Mouse (Mus musculus): ENCODE measurements around the gene Prkag1. TPM values are rescaled to one million over a fixed set of nuclear protein-coding genes. Genes with fewer than 3 reads are reported as not detected.

Prkag1 gene
- polyA plus RNA-seq, 1 experiment from 2014 or later: 72.1 TPM

DNA sequence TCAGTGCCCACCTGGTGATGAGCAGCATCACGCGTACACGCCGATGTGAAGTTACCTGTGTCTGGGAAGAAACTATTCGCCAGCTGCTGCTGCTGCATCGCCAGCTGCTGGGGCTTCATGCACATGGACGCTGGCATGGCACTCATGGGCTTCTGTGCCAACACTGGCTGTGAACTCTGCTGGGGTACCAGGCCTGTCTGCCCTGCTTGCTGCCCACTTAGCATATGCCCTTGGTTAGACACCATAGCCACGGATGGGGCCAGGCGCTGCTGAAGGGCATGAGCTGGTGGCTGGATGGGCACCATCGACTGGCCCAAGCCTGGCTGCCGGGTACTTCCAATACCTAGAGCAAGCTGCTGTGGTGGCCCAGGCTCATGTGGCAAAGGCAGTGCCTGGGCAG lies 17.8 kb upstream of the Prkag1 start:
- Histone ChIP-seq H3K4me2 (no peak overlapping the region), H3K9me3 (replicated peaks; ENCODE audit: control insufficient read depth, low read length) (no peaks in the 10 kb centered on the region), H3K4me1 (ENCODE audit: control insufficient read depth, insufficient read depth, low read length) (no peaks in the 10 kb centered on the region), H3K9ac (ENCODE audit: low read depth, low read length) (no peak overlapping the region; the same call in 1 of the 2 replicates), H3K27me3 (ENCODE audit: control insufficient read depth, insufficient read depth, low read length) (no peaks in the 10 kb centered on the region), H3K36me3 (ENCODE audit: control insufficient read depth, insufficient read depth, low read length) (peaks cover 86% of the 10 kb centered on the region), H3K27ac (ENCODE audit: low read depth, low read length) (no peak overlapping the region), H3K4me3 (ENCODE audit: low read depth, low read length) (no peak overlapping the region)
- ATAC-seq (replicated peaks; ENCODE audit: insufficient number of reproducible peaks, low FRiP score, low TSS enrichment): no peak
- WGBS (ENCODE audit: insufficient replicate concordance): 94% methylated on average over 11 of the region's 11 CpGs

DNA sequence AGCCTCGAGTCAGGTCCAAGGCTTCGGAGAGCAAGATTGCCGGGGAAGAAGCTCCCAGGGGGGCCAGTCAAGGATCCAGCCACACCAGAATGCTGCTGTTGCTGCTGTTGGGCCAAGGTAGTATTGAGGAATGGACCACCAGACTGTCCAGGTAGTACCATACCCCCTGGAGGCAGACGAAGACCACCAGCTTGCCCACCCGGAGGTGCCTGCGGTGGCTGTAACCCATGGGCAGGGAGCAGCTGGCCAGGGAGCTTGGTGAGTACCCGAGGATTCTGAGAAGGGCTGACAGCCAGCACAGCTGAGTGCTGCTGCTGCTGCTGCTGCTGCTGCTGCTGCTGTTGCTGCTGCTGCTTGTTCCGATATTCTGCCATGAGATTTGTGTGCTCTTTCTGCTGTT lies 14.8 kb upstream of the Prkag1 start:
- WGBS (ENCODE audit: insufficient replicate concordance): 86% methylated on average over 8 of the region's 8 CpGs

DNA sequence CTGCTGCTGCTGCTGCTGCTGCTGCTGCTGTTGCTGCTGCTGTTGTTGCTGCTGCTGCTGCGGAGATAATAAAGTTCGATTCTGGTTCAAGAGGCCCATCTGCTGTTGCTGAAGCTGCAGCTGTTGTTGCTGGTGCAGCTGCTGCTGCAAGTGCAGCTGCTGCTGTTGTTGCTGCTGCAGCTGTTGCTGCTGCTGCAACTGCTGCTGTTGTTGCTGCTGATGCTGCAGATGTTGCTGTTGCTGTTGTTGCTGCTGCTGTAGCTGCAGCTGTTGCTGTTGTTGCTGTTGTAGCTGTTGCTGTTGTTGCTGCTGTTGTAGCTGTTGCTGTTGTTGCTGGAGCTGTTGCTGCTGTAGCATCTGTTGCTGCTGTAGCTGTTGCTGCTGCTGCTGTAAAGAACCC lies 13.8 kb upstream of the Prkag1 start:
- no peak overlapping the region for H3K27ac ChIP-seq (ENCODE audit: low read depth, low read length)
- H3K4me3 ChIP-seq (ENCODE audit: low read depth, low read length): no peak overlapping the region
- no peaks in the 10 kb centered on the region for H3K9me3 ChIP-seq (replicated peaks; ENCODE audit: control insufficient read depth, low read length)
- H3K4me1 ChIP-seq (ENCODE audit: control insufficient read depth, insufficient read depth, low read length): no peaks in the 10 kb centered on the region
- no peak overlapping the region for H3K4me2 ChIP-seq
- WGBS (ENCODE audit: insufficient replicate concordance): 91% methylated on average over 2 of the region's 2 CpGs
- peaks cover 80% of the 10 kb centered on the region for H3K36me3 ChIP-seq (ENCODE audit: control insufficient read depth, insufficient read depth, low read length)
- H3K27me3 ChIP-seq (ENCODE audit: control insufficient read depth, insufficient read depth, low read length): no peaks in the 10 kb centered on the region
- ATAC-seq (replicated peaks; ENCODE audit: insufficient number of reproducible peaks, low FRiP score, low TSS enrichment): no peak
- no peak overlapping the region for H3K9ac ChIP-seq (ENCODE audit: low read depth, low read length)

More for the DNA sequence above, 14.8 kb upstream of the Prkag1 start:
- H3K4me3 ChIP-seq (ENCODE audit: low read depth, low read length): no peak overlapping the region
- no peak for ATAC-seq (replicated peaks; ENCODE audit: insufficient number of reproducible peaks, low FRiP score, low TSS enrichment)
- no peaks in the 10 kb centered on the region for H3K9me3 ChIP-seq (replicated peaks; ENCODE audit: control insufficient read depth, low read length)
- no peak overlapping the region for H3K4me2 ChIP-seq
- H3K4me1 ChIP-seq (ENCODE audit: control insufficient read depth, insufficient read depth, low read length): no peaks in the 10 kb centered on the region
- no peak overlapping the region for H3K27ac ChIP-seq (ENCODE audit: low read depth, low read length)
- no peaks in the 10 kb centered on the region for H3K27me3 ChIP-seq (ENCODE audit: control insufficient read depth, insufficient read depth, low read length)
- no peak overlapping the region for H3K9ac ChIP-seq (ENCODE audit: low read depth, low read length)
- H3K36me3 ChIP-seq (ENCODE audit: control insufficient read depth, insufficient read depth, low read length): peaks cover 79% of the 10 kb centered on the region

DNA sequence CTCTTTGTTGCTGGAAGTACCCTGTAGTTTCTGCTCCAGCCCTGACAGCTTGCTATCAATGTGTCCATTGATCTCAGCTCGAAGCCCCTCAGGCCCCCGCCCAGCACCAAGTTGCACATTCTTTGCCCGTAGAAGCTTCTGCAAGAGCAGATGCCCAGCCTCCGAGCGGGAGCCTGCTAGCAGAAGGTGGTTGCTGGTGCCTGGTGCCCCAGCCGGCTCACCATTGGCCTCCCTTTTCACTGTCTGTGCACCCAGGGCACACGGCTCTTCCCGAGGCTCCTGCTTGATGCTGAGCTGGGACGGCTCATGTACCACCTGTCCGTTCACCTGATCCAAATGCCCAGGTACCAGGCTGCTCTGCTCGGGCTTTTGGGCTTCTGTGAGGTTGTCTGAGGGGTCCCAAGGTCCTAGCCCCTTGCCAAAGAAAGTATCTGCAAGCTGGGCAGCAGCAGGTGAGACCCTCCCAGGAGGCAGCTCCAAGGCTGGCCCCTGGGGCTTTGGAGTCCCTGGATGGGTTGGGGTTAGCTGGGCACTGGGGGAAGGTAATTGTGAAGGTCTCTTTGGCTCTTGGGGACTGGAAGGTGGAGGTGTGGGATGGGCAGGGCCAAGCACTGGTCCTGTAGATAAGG lies 12.4 kb upstream of the Prkag1 start:
- Histone ChIP-seq H3K27me3 (ENCODE audit: control insufficient read depth, insufficient read depth, low read length) (no peaks in the 10 kb centered on the region), H3K4me1 (ENCODE audit: control insufficient read depth, insufficient read depth, low read length) (no peaks in the 10 kb centered on the region), H3K4me2 (no peak overlapping the region), H3K9ac (ENCODE audit: low read depth, low read length) (no peak overlapping the region), H3K36me3 (ENCODE audit: control insufficient read depth, insufficient read depth, low read length) (peaks cover 76% of the 10 kb centered on the region), H3K9me3 (replicated peaks; ENCODE audit: control insufficient read depth, low read length) (no peaks in the 10 kb centered on the region), H3K27ac (ENCODE audit: low read depth, low read length) (no peak overlapping the region), H3K4me3 (ENCODE audit: low read depth, low read length) (no peak overlapping the region)
- WGBS (ENCODE audit: insufficient replicate concordance): 91% methylated on average over 11 of the region's 11 CpGs
- ATAC-seq (replicated peaks; ENCODE audit: insufficient number of reproducible peaks, low FRiP score, low TSS enrichment): no peak

DNA sequence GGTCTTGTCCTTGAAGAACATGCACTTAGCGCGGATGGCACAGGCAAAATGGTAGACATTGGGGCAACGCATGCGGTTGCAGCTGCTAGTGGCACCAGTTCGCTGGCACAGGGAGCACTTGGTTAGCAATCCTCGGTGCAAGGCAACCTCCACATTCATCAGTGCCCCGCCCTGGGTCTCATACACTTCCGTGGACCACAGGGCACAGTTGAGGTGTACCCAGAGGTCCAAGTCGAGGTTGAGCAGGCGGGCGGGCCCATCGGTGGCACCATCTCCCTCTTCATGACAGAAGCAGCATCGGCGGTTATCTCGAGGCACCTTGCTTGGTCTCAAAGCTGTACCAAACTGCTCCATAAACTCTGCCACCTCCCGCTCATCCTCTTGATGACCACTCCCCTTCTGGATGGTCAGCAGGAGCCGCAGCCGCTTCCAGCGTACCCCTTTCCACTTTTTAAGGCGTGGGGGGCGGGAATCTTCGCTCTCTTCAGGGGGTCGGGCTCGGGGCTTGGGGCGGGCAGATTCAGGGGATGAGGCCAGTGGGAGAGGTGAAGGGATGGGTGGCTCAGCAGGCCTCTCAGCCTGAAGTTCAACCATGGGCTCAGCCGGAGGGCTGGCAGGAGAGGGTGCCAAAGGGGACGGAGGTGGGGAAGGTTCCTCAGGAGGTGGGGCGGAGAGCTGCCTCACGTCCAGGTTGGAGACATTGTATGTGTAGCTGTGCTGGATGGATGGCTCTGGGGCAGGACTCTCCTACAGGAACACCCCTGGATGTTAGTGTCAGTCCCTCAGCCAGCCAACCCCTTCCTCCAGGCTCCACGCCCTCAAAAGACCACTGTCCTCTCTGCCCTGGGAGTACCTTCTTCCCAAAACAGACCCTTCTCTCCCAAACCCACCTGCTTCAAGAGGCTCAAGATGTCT lies 8.6 kb upstream of the Prkag1 start:
- no peak for ATAC-seq (replicated peaks; ENCODE audit: insufficient number of reproducible peaks, low FRiP score, low TSS enrichment)
- Histone ChIP-seq H3K27ac (ENCODE audit: low read depth, low read length) (no peak overlapping the region), H3K27me3 (ENCODE audit: control insufficient read depth, insufficient read depth, low read length) (no peaks in the 10 kb centered on the region), H3K4me1 (ENCODE audit: control insufficient read depth, insufficient read depth, low read length) (peaks cover 8% of the 10 kb centered on the region), H3K9ac (ENCODE audit: low read depth, low read length) (no peak overlapping the region), H3K4me3 (ENCODE audit: low read depth, low read length) (no peak overlapping the region), H3K36me3 (ENCODE audit: control insufficient read depth, insufficient read depth, low read length) (peaks cover 68% of the 10 kb centered on the region), H3K4me2 (no peak overlapping the region), H3K9me3 (replicated peaks; ENCODE audit: control insufficient read depth, low read length) (no peaks in the 10 kb centered on the region)
- WGBS (ENCODE audit: insufficient replicate concordance): 92% methylated on average over 30 of the region's 30 CpGs

DNA sequence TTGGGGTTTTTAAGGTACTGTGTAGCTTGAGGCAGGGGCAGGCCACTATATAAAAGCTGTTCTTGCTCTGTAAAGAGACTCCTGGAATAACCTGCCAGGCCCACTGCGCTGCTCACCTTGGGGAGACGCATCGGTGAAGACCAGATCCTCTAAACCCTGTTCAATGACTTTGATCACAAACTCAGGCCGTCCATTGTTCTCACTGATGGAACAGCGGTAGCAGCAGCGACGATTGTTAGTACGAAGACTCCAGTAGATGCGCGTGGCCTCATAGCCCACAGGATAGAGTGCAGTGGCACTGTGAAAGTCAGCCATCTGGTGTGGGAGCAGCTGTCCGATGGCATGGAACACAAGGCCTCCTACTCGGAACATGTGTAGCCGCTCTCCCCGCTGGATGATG lies 7.8 kb upstream of the Prkag1 start:
- Histone ChIP-seq H3K27me3 (ENCODE audit: control insufficient read depth, insufficient read depth, low read length) (no peaks in the 10 kb centered on the region), H3K9me3 (replicated peaks; ENCODE audit: control insufficient read depth, low read length) (no peaks in the 10 kb centered on the region), H3K36me3 (ENCODE audit: control insufficient read depth, insufficient read depth, low read length) (peaks cover 68% of the 10 kb centered on the region), H3K4me2 (no peak overlapping the region), H3K4me3 (ENCODE audit: low read depth, low read length) (no peak overlapping the region), H3K27ac (ENCODE audit: low read depth, low read length) (no peak overlapping the region), H3K4me1 (ENCODE audit: control insufficient read depth, insufficient read depth, low read length) (peaks cover 8% of the 10 kb centered on the region), H3K9ac (ENCODE audit: low read depth, low read length) (no peak overlapping the region)
- ATAC-seq (replicated peaks; ENCODE audit: insufficient number of reproducible peaks, low FRiP score, low TSS enrichment): no peak
- WGBS (ENCODE audit: insufficient replicate concordance): 96% methylated on average over 14 of the region's 14 CpGs

DNA sequence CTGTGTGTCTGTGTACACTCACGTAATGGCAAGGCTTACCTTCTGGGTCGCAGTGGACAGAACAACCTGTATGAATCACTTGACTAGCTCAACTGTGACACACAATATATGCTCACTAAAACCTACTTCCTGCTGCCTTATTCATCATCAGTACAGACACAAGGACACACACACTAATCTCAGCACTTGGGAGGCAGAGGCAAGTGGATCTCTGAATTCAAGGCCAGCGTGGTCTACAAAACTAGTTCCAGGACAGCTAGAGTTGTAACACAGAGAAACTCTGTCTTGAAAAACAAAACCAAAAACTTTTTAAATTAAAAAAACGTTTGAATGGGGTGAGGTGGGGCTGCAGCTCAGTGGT lies 6.4 kb upstream of the Prkag1 start:
- Histone ChIP-seq H3K9me3 (replicated peaks; ENCODE audit: control insufficient read depth, low read length) (no peaks in the 10 kb centered on the region), H3K4me3 (ENCODE audit: low read depth, low read length) (no peak overlapping the region), H3K4me2 (no peak overlapping the region), H3K4me1 (ENCODE audit: control insufficient read depth, insufficient read depth, low read length) (peaks cover 13% of the 10 kb centered on the region), H3K27ac (ENCODE audit: low read depth, low read length) (no peak overlapping the region), H3K9ac (ENCODE audit: low read depth, low read length) (no peak overlapping the region), H3K27me3 (ENCODE audit: control insufficient read depth, insufficient read depth, low read length) (no peaks in the 10 kb centered on the region), H3K36me3 (ENCODE audit: control insufficient read depth, insufficient read depth, low read length) (peaks cover 70% of the 10 kb centered on the region)
- ATAC-seq (replicated peaks; ENCODE audit: insufficient number of reproducible peaks, low FRiP score, low TSS enrichment): no peak
- 69% methylated on average over 4 of the region's 4 CpGs for WGBS (ENCODE audit: insufficient replicate concordance)

DNA sequence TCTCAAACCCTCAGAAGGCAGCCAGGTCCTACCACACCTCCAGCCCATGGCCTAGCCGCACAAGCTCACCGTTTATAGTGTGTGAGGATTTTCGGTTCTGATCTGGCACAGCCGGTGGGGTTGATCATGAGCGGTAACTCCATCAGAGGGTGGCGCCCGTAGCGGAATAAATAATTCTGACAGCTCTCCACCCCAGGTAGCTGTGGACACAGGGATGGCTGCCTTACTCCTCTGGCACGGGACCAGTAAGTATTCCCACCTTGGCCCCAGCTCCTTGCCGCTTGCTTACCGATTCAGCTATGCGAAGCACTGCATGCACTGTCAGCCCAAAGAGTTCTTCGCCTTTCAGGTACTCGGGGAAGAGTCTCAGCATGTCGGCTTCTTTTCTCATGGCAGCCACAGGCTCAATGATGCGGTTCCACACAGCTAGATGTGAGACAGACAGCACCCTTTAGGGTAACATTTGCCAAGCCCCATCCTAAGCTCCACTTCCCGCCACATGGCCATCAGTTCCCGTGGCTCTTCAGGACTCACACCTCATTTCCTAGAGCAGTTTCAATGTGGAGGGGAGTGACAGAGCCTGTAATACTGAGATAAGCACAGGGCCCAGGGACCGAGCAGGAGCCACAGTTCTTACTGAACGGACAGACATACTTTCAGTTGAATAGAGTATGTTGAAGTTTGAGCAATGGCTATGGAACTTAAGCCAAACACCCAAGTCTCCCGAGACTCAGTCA lies 5.9 kb upstream of the Prkag1 start:
- H3K9ac ChIP-seq (ENCODE audit: low read depth, low read length): no peak overlapping the region
- WGBS (ENCODE audit: insufficient replicate concordance): 87% methylated on average over 21 of the region's 21 CpGs
- peaks cover 70% of the 10 kb centered on the region for H3K36me3 ChIP-seq (ENCODE audit: control insufficient read depth, insufficient read depth, low read length)
- no peaks in the 10 kb centered on the region for H3K27me3 ChIP-seq (ENCODE audit: control insufficient read depth, insufficient read depth, low read length)
- no peaks in the 10 kb centered on the region for H3K9me3 ChIP-seq (replicated peaks; ENCODE audit: control insufficient read depth, low read length)
- no peak for ATAC-seq (replicated peaks; ENCODE audit: insufficient number of reproducible peaks, low FRiP score, low TSS enrichment)
- no peak overlapping the region for H3K4me3 ChIP-seq (ENCODE audit: low read depth, low read length)
- no peak overlapping the region for H3K27ac ChIP-seq (ENCODE audit: low read depth, low read length)
- H3K4me1 ChIP-seq (ENCODE audit: control insufficient read depth, insufficient read depth, low read length): peaks cover 16% of the 10 kb centered on the region
- no peak overlapping the region for H3K4me2 ChIP-seq
